Mouse (Mus musculus): ENCODE results near the gene Pdzd4. TPM values are rescaled to one million over a fixed set of nuclear protein-coding genes. Genes with fewer than 3 reads are reported as not detected.

The Pdzd4 gene
- total RNA-seq (2012; rRNA removed), result 55.2 and 97.6 TPM in 2 replicates

- TF ChIP-seq HCFC1 (IDR thresholded peaks at IDR 0.05; ENCODE audit: borderline replicate concordance, insufficient read depth, low read length), result peak; percentile 17; the same call in 1 of the 2 replicates
- TF ChIP-seq ZC3H11A (IDR thresholded peaks at IDR 0.05; ENCODE audit: borderline replicate concordance, low read depth, low read length), result no peak
- in situ Hi-C loops (cut with MboI; ENCODE audit: low sequenced_read_pairs in 2 of 2, unreplicated experiment in 2 of 2), result no loop called here
- DNase-seq (ENCODE audit: low read depth, low spot score), result no peak
- peaks cover 0 to 2% of the 10 kb centered on the region in 2 experiments; a peak in 1 of 4 replicates for H3K4me1 ChIP-seq (ENCODE audit: control insufficient read depth in 2 of 2, insufficient read depth in 2 of 2, low read length in 2 of 2, poor library complexity in 1 of 2)
- no peaks in the 10 kb centered on the region for H3K9me3 ChIP-seq (ENCODE audit: control insufficient read depth, insufficient read depth, low read depth, low read length)
- H3K4me3 ChIP-seq (ENCODE audit: insufficient read depth in 1 of 2, low read depth in 1 of 2, low read length in 2 of 2, poor library complexity in 1 of 2, severe bottlenecking in 1 of 2), result peak within 1 kb of the TSS; percentile 82 to 88
- H3K9ac ChIP-seq (ENCODE audit: insufficient read depth, low read depth, low read length, poor library complexity, severe bottlenecking), result peak within 1 kb of the TSS; percentile 85
- H3K27ac ChIP-seq (ENCODE audit: insufficient read depth, low read depth, low read length, poor library complexity, severe bottlenecking), result peak within 1 kb of the TSS; percentile 76
- H3K36me3 ChIP-seq (ENCODE audit: control insufficient read depth, insufficient read depth, low read length, poor library complexity, severe bottlenecking), result no peaks in the 10 kb centered on the region
Measured at GRCm38 (mm10) chrX:73824185-73825151, at the start of gene Pdzd4. Gene Pdzd4, minus strand, starts transcription at chrX:73824969.

- Histone ChIP-seq H3K9ac (ENCODE audit: insufficient read depth, low read depth, low read length, poor library complexity, severe bottlenecking) (no peak overlapping the region), H3K9me3 (ENCODE audit: control insufficient read depth, insufficient read depth, low read depth, low read length) (no peaks in the 10 kb centered on the region), H3K4me3 (ENCODE audit: insufficient read depth in 1 of 2, low read depth in 1 of 2, low read length in 2 of 2, poor library complexity in 1 of 2, severe bottlenecking in 1 of 2) (no peak overlapping the region), H3K27ac (ENCODE audit: insufficient read depth, low read depth, low read length, poor library complexity, severe bottlenecking) (no peak overlapping the region), H3K36me3 (ENCODE audit: control insufficient read depth, insufficient read depth, low read length, poor library complexity, severe bottlenecking) (no peaks in the 10 kb centered on the region), H3K4me1 (ENCODE audit: control insufficient read depth in 2 of 2, insufficient read depth in 2 of 2, low read length in 2 of 2, poor library complexity in 1 of 2) (no peaks in the 10 kb centered on the region)
- TF ChIP-seq ZC3H11A (IDR thresholded peaks at IDR 0.05; ENCODE audit: borderline replicate concordance, low read depth, low read length), result no peak
- no peak for TF ChIP-seq CHD2 (IDR thresholded peaks at IDR 0.05; ENCODE audit: low read depth, low read length)
- no peak for TF ChIP-seq ZNF384 (IDR thresholded peaks at IDR 0.05; ENCODE audit: low read depth, low read length)
- TF ChIP-seq MAFK (IDR thresholded peaks at IDR 0.05; ENCODE audit: insufficient read depth, low read depth, low read length), result no peak
- TF ChIP-seq HCFC1 (IDR thresholded peaks at IDR 0.05; ENCODE audit: borderline replicate concordance, insufficient read depth, low read length), result no peak
- in situ Hi-C loops (cut with MboI; ENCODE audit: low sequenced_read_pairs in 2 of 2, unreplicated experiment in 2 of 2), result no loop called here
- no peak for DNase-seq (ENCODE audit: low read depth, low spot score)
Measured at GRCm38 (mm10) chrX:73871956-73872355, 47.2 kb upstream of the Pdzd4 start.

- H3K36me3 ChIP-seq (ENCODE audit: control insufficient read depth, insufficient read depth, low read length, poor library complexity, severe bottlenecking), result no peaks in the 10 kb centered on the region
- no peaks in the 10 kb centered on the region for H3K9me3 ChIP-seq (ENCODE audit: control insufficient read depth, insufficient read depth, low read depth, low read length)
- H3K4me1 ChIP-seq (ENCODE audit: control insufficient read depth in 2 of 2, insufficient read depth in 2 of 2, low read length in 2 of 2, poor library complexity in 1 of 2), result no peaks in the 10 kb centered on the region
- no peak overlapping the region for H3K27ac ChIP-seq (ENCODE audit: insufficient read depth, low read depth, low read length, poor library complexity, severe bottlenecking)
- in situ Hi-C loops (cut with MboI; ENCODE audit: low sequenced_read_pairs in 2 of 2, unreplicated experiment in 2 of 2), result no loop called here
- DNase-seq (ENCODE audit: low read depth, low spot score), result no peak
- TF ChIP-seq MAFK (IDR thresholded peaks at IDR 0.05; ENCODE audit: insufficient read depth, low read depth, low read length), result no peak
- no peak for TF ChIP-seq CHD2 (IDR thresholded peaks at IDR 0.05; ENCODE audit: low read depth, low read length)
- no peak for TF ChIP-seq HCFC1 (IDR thresholded peaks at IDR 0.05; ENCODE audit: borderline replicate concordance, insufficient read depth, low read length)
- no peak for TF ChIP-seq ZNF384 (IDR thresholded peaks at IDR 0.05; ENCODE audit: low read depth, low read length)
- no peak for TF ChIP-seq ZC3H11A (IDR thresholded peaks at IDR 0.05; ENCODE audit: borderline replicate concordance, low read depth, low read length)
- no peak overlapping the region for H3K4me3 ChIP-seq (ENCODE audit: insufficient read depth in 1 of 2, low read depth in 1 of 2, low read length in 2 of 2, poor library complexity in 1 of 2, severe bottlenecking in 1 of 2)
- no peak overlapping the region for H3K9ac ChIP-seq (ENCODE audit: insufficient read depth, low read depth, low read length, poor library complexity, severe bottlenecking)
Measured at GRCm38 (mm10) chrX:73871474-73871873, 46.7 kb upstream of the Pdzd4 start.

GRCm38 (mm10) chrX:73869334-73869733, 44.6 kb upstream of the Pdzd4 start:
- Histone ChIP-seq H3K9ac (ENCODE audit: insufficient read depth, low read depth, low read length, poor library complexity, severe bottlenecking) (no peak overlapping the region), H3K4me3 (ENCODE audit: insufficient read depth in 1 of 2, low read depth in 1 of 2, low read length in 2 of 2, poor library complexity in 1 of 2, severe bottlenecking in 1 of 2) (no peak overlapping the region), H3K36me3 (ENCODE audit: control insufficient read depth, insufficient read depth, low read length, poor library complexity, severe bottlenecking) (no peaks in the 10 kb centered on the region), H3K9me3 (ENCODE audit: control insufficient read depth, insufficient read depth, low read depth, low read length) (no peaks in the 10 kb centered on the region), H3K27ac (ENCODE audit: insufficient read depth, low read depth, low read length, poor library complexity, severe bottlenecking) (no peak overlapping the region), H3K4me1 (ENCODE audit: control insufficient read depth in 2 of 2, insufficient read depth in 2 of 2, low read length in 2 of 2, poor library complexity in 1 of 2) (no peaks in the 10 kb centered on the region)
- in situ Hi-C loops (cut with MboI; ENCODE audit: low sequenced_read_pairs in 2 of 2, unreplicated experiment in 2 of 2), result no loop called here
- DNase-seq (ENCODE audit: low read depth, low spot score), result no peak
- TF ChIP-seq MAFK (IDR thresholded peaks at IDR 0.05; ENCODE audit: insufficient read depth, low read depth, low read length) (no peak), CHD2 (IDR thresholded peaks at IDR 0.05; ENCODE audit: low read depth, low read length) (no peak), HCFC1 (IDR thresholded peaks at IDR 0.05; ENCODE audit: borderline replicate concordance, insufficient read depth, low read length) (no peak), ZC3H11A (IDR thresholded peaks at IDR 0.05; ENCODE audit: borderline replicate concordance, low read depth, low read length) (no peak), ZNF384 (IDR thresholded peaks at IDR 0.05; ENCODE audit: low read depth, low read length) (no peak)

Data from ES-E14 (cell line).